ENCODE assay signal across 22 mouse cellular contexts in genomic region chr13:83879561-83879960, GRCm38 (mm10).
DNase-seq lines count a peak whose midpoint lies in the region; ATAC-seq lines count a peak whose summit lies in the region.
"Had no signal": no experiment of that assay in that cellular context is flagged by ENCODE, and none has a peak within 500 bp of the region (broad histone marks: within the 10 kb centered on the region; RNA-seq: fewer than 3 reads in every experiment).

No protein-coding gene starts in this region.

- no peak for DNase-seq in hindbrain, embryonic 10.5 days (ENCODE audit: low spot score)
- peak; percentile 6 for DNase-seq in hindbrain, embryonic 11.5 days (ENCODE audit: low spot score)
- no peak for DNase-seq in midbrain, embryonic 10.5 days (ENCODE audit: low spot score)
- no peak for DNase-seq in heart, postnatal 10 days
- no peak for DNase-seq in Muller cell, postnatal 12 days (ENCODE audit: inconsistent ontology term)
- no peak for DNase-seq in layer of hippocampus, adult 18-20 months (ENCODE audit: low spot score in 2 of 2)
- DNase-seq: adrenal gland, postnatal 36 days; cerebellum, adult 9-10 months; kidney, adult 18-20 months; kidney, postnatal 4 days; layer of hippocampus, adult 9-11 months; right cerebral cortex, postnatal 25 days; spleen, adult 18-20 months; thymus, postnatal 14 days had no signal

- no peaks in the 10 kb centered on the region for H3K9me3 ChIP-seq in hindbrain, embryonic 10.5 days
- H3K9me3 ChIP-seq in hindbrain, embryonic 16.5 days (ENCODE audit: control insufficient read depth, low read length): no peaks in the 10 kb centered on the region
- no peaks in the 10 kb centered on the region for H3K9me3 ChIP-seq in hindbrain, embryonic 11.5 days (ENCODE audit: control insufficient read depth, low read length)
- no peaks in the 10 kb centered on the region for H3K9me3 ChIP-seq in midbrain, embryonic 10.5 days (replicated peaks)
- no peaks in the 10 kb centered on the region for H3K9me3 ChIP-seq in midbrain, embryonic 16.5 days (replicated peaks; ENCODE audit: control insufficient read depth, low read length, poor library complexity, severe bottlenecking)
- H3K9me3 ChIP-seq: heart, embryonic 13.5 days had no signal

- H3K27ac ChIP-seq in hindbrain, embryonic 10.5 days: peak overlapping the region; percentile 66; the same call in 1 of the 2 replicates
- H3K27ac ChIP-seq in hindbrain, embryonic 16.5 days (ENCODE audit: low read depth, low read length): no peak overlapping the region
- no peak overlapping the region for H3K27ac ChIP-seq in hindbrain, embryonic 11.5 days (ENCODE audit: low read depth, low read length)
- H3K27ac ChIP-seq in midbrain, embryonic 10.5 days (replicated peaks): peak overlapping the region; percentile 76; the same call in 1 of the 2 replicates
- H3K27ac ChIP-seq in midbrain, embryonic 16.5 days (ENCODE audit: low read length): peak overlapping the region; percentile 71
- H3K27ac ChIP-seq: heart, embryonic 13.5 days; left cerebral cortex, adult 2 months; macrophage had no signal

- H3K9ac ChIP-seq in hindbrain, embryonic 16.5 days (ENCODE audit: low read depth, low read length): no peak overlapping the region
- H3K9ac ChIP-seq in hindbrain, embryonic 11.5 days (ENCODE audit: low read depth, low read length): no peak overlapping the region
- H3K9ac ChIP-seq in midbrain, embryonic 16.5 days (ENCODE audit: low read depth, low read length): no peak overlapping the region
- H3K9ac ChIP-seq: heart, embryonic 13.5 days had no signal

- H3K4me1 ChIP-seq in hindbrain, embryonic 10.5 days (replicated peaks): peaks cover 31% of the 10 kb centered on the region
- no peaks in the 10 kb centered on the region for H3K4me1 ChIP-seq in hindbrain, embryonic 16.5 days (ENCODE audit: control insufficient read depth, insufficient read depth, low read depth, low read length)
- H3K4me1 ChIP-seq in hindbrain, embryonic 11.5 days (replicated peaks; ENCODE audit: control insufficient read depth, insufficient read depth, low read length): no peaks in the 10 kb centered on the region
- H3K4me1 ChIP-seq in midbrain, embryonic 10.5 days: peaks cover 43% of the 10 kb centered on the region
- peaks cover 7% of the 10 kb centered on the region for H3K4me1 ChIP-seq in midbrain, embryonic 16.5 days (ENCODE audit: control insufficient read depth, insufficient read depth, low read length)
- H3K4me1 ChIP-seq: heart, embryonic 13.5 days had no signal

- H3K4me3 ChIP-seq in hindbrain, embryonic 10.5 days: no peak overlapping the region
- no peak overlapping the region for H3K4me3 ChIP-seq in hindbrain, embryonic 16.5 days (ENCODE audit: low read length)
- no peak overlapping the region for H3K4me3 ChIP-seq in hindbrain, embryonic 11.5 days (ENCODE audit: low read depth, low read length)
- no peak overlapping the region for H3K4me3 ChIP-seq in midbrain, embryonic 10.5 days
- no peak overlapping the region for H3K4me3 ChIP-seq in midbrain, embryonic 16.5 days (ENCODE audit: low read depth, low read length)
- H3K4me3 ChIP-seq: heart, embryonic 13.5 days; left cerebral cortex, adult 2 months had no signal

- no peak overlapping the region for H3K4me2 ChIP-seq in hindbrain, embryonic 16.5 days (ENCODE audit: low read length)
- H3K4me2 ChIP-seq in hindbrain, embryonic 11.5 days (replicated peaks; ENCODE audit: low read depth, low read length): no peak overlapping the region
- H3K4me2 ChIP-seq in midbrain, embryonic 16.5 days (ENCODE audit: low read length): no peak overlapping the region
- H3K4me2 ChIP-seq: heart, embryonic 13.5 days had no signal

- H3K36me3 ChIP-seq in hindbrain, embryonic 10.5 days: no peaks in the 10 kb centered on the region
- H3K36me3 ChIP-seq in hindbrain, embryonic 16.5 days (ENCODE audit: control insufficient read depth, insufficient read depth, low read length): no peaks in the 10 kb centered on the region
- no peaks in the 10 kb centered on the region for H3K36me3 ChIP-seq in hindbrain, embryonic 11.5 days (ENCODE audit: control insufficient read depth, insufficient read depth, low read length)
- H3K36me3 ChIP-seq in midbrain, embryonic 10.5 days: no peaks in the 10 kb centered on the region
- H3K36me3 ChIP-seq in midbrain, embryonic 16.5 days (ENCODE audit: control insufficient read depth, insufficient read depth, low read length): no peaks in the 10 kb centered on the region
- H3K36me3 ChIP-seq: heart, embryonic 13.5 days had no signal

- 68% methylated on average over 2 of the region's 2 CpGs for WGBS in hindbrain, embryonic 10.5 days
- 52% methylated on average over 2 of the region's 2 CpGs for WGBS in hindbrain, embryonic 16.5 days
- WGBS in hindbrain, embryonic 11.5 days: 42% methylated on average over 2 of the region's 2 CpGs
- 63% methylated on average over 2 of the region's 2 CpGs for WGBS in midbrain, embryonic 10.5 days
- WGBS in midbrain, embryonic 16.5 days: 37% methylated on average over 2 of the region's 2 CpGs

- no peak for ATAC-seq in hindbrain, embryonic 16.5 days
- ATAC-seq in hindbrain, embryonic 11.5 days (ENCODE audit: low FRiP score): no peak
- ATAC-seq in midbrain, embryonic 16.5 days: no peak
- ATAC-seq: inflammation-experienced regulatory T-cells, adult 6 months; lung, postnatal 0 days; Patski had no signal

- intact Hi-C loops in heart, postnatal 10 days (cut with DNase I): no loop called here

- H3K27me3 ChIP-seq in hindbrain, embryonic 10.5 days (ENCODE audit: insufficient read depth, poor library complexity, severe bottlenecking): no peaks in the 10 kb centered on the region
- no peaks in the 10 kb centered on the region for H3K27me3 ChIP-seq in hindbrain, embryonic 16.5 days (replicated peaks; ENCODE audit: control insufficient read depth, insufficient read depth, low read length)
- H3K27me3 ChIP-seq in hindbrain, embryonic 11.5 days (ENCODE audit: control insufficient read depth, insufficient read depth, low read length): no peaks in the 10 kb centered on the region
- no peaks in the 10 kb centered on the region for H3K27me3 ChIP-seq in midbrain, embryonic 10.5 days (ENCODE audit: low read depth, poor library complexity, severe bottlenecking)
- H3K27me3 ChIP-seq in midbrain, embryonic 16.5 days (ENCODE audit: control insufficient read depth, insufficient read depth, low read depth, low read length): no peaks in the 10 kb centered on the region
- H3K27me3 ChIP-seq: heart, embryonic 13.5 days had no signal

Comparison
In these comparisons a context has a peak if more than half of its experiments do, and no peak if none do; other contexts are left out.
1. H3K27ac ChIP-seq: peak in hindbrain, embryonic 10.5 days (single experiment), midbrain, embryonic 10.5 days (single experiment) and midbrain, embryonic 16.5 days (single experiment); none in hindbrain, embryonic 16.5 days (single experiment) and hindbrain, embryonic 11.5 days (single experiment).